17 mouse cellular contexts compared by ENCODE assay signal in the genomic region with DNA sequence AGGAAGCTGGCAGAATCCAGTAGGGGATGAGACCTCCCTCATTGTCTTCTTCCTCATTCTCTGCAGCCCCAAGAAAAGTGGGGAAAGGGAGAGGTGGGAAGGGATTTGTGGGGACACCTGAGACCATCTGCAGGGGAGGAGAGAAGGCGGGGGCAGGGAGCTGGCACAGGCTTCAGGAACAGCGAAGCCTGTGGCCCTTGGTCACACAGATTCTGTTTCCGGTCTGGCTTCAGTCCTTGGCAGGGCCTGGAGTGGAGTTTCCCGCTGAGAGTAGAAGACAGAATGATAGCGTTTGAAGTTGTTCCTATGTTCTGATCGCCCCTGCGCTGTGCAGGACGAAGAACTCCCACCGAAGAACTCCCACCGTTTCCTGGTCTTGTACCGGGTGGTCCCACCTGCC. TPM values are rescaled to one million over a fixed set of nuclear protein-coding genes. Genes with fewer than 3 reads are reported as not detected.
A peak's percentile ranks its signal among the peaks of the same experiment; 100 is the strongest.
DNase-seq lines count a peak whose midpoint lies in the region; ATAC-seq lines count a peak whose summit lies in the region.
"Had no signal": no experiment of that assay in that cellular context is flagged by ENCODE, and none has a peak within 500 bp of the region (broad histone marks: within the 10 kb centered on the region; RNA-seq: fewer than 3 reads in every experiment).

No protein-coding gene starts in this region.

- no peak overlapping the region for H3K4me3 ChIP-seq in kidney, embryonic 15.5 days (replicated peaks)
- H3K4me3 ChIP-seq in embryonic facial prominence, embryonic 14.5 days (ENCODE audit: low read depth, low read length), result no peak overlapping the region
- H3K4me3 ChIP-seq: embryonic facial prominence, embryonic 15.5 days; forebrain, embryonic 15.5 days; heart, adult 2 months; liver, embryonic 13.5 days; stomach, embryonic 15.5 days had no signal

- H3K4me1 ChIP-seq in kidney, embryonic 15.5 days, result peaks cover 63% of the 10 kb centered on the region
- H3K4me1 ChIP-seq in embryonic facial prominence, embryonic 14.5 days (ENCODE audit: control insufficient read depth, insufficient read depth, low read length), result peaks cover 24% of the 10 kb centered on the region

- H3K9me3 ChIP-seq in kidney, embryonic 15.5 days (replicated peaks), result no peaks in the 10 kb centered on the region
- no peaks in the 10 kb centered on the region for H3K9me3 ChIP-seq in embryonic facial prominence, embryonic 14.5 days (ENCODE audit: control insufficient read depth, low read length)
- H3K9me3 ChIP-seq: embryonic facial prominence, embryonic 15.5 days; forebrain, embryonic 15.5 days; liver, embryonic 13.5 days; stomach, embryonic 15.5 days had no signal

- WGBS in kidney, embryonic 15.5 days, result 32% methylated on average over 11 of the region's 11 CpGs
- 39% methylated on average over 11 of the region's 11 CpGs for WGBS in embryonic facial prominence, embryonic 14.5 days

- intact Hi-C loops in gastrocnemius, postnatal 36 days (cut with DNase I), result no loop called here

- 0 out of 2 replicates have a peak overlapping the region, but pooled peaks have one; percentile 17 for H3K4me2 ChIP-seq in kidney, embryonic 15.5 days
- H3K4me2 ChIP-seq in embryonic facial prominence, embryonic 14.5 days (ENCODE audit: low read depth, low read length), result no peak overlapping the region
- H3K4me2 ChIP-seq: embryonic facial prominence, embryonic 15.5 days; forebrain, embryonic 15.5 days; liver, embryonic 13.5 days; stomach, embryonic 15.5 days had no signal

- no peak overlapping the region for H3K9ac ChIP-seq in kidney, embryonic 15.5 days
- peak overlapping the region; percentile 9; the same call in 1 of the 2 replicates for H3K9ac ChIP-seq in embryonic facial prominence, embryonic 14.5 days (ENCODE audit: low read depth, low read length)
- H3K9ac ChIP-seq: embryonic facial prominence, embryonic 15.5 days; forebrain, embryonic 15.5 days; liver, embryonic 13.5 days; stomach, embryonic 15.5 days had no signal

- H3K27ac ChIP-seq in kidney, embryonic 15.5 days, result peak overlapping the region; percentile 77
- no peak overlapping the region for H3K27ac ChIP-seq in embryonic facial prominence, embryonic 14.5 days (replicated peaks; ENCODE audit: low read depth, low read length)
- H3K27ac ChIP-seq: embryonic facial prominence, embryonic 15.5 days; forebrain, embryonic 15.5 days; heart, adult 2 months; liver, embryonic 13.5 days had no signal

- peaks cover 42% of the 10 kb centered on the region for H3K27me3 ChIP-seq in kidney, embryonic 15.5 days
- peaks cover 22% of the 10 kb centered on the region; the same call in 1 of the 2 replicates for H3K27me3 ChIP-seq in embryonic facial prominence, embryonic 14.5 days (replicated peaks; ENCODE audit: control insufficient read depth, insufficient read depth, low read length)

- H3K36me3 ChIP-seq in kidney, embryonic 15.5 days, result no peaks in the 10 kb centered on the region
- H3K36me3 ChIP-seq in embryonic facial prominence, embryonic 14.5 days (ENCODE audit: control insufficient read depth, insufficient read depth, low read length), result no peaks in the 10 kb centered on the region
- H3K36me3 ChIP-seq: embryonic facial prominence, embryonic 15.5 days; forebrain, embryonic 15.5 days; liver, embryonic 13.5 days; stomach, embryonic 15.5 days had no signal

- ATAC-seq in kidney, embryonic 15.5 days (replicated peaks; ENCODE audit: low FRiP score), result no peak
- peak; percentile 34; the same call in 1 of the 2 replicates for ATAC-seq in embryonic facial prominence, embryonic 14.5 days (ENCODE audit: low read depth)
- ATAC-seq: activated CD4-positive, CD25-positive, alpha-beta regulatory T cell, adult 4 months; CD4-positive, CD25-positive, alpha-beta regulatory T cell, adult 4 months; forebrain, embryonic 15.5 days had no signal

- peak; percentile 32 for DNase-seq in gastrocnemius, postnatal 25 days
- no peak for DNase-seq in gastrocnemius, postnatal 36 days
- DNase-seq in kidney, adult 18-20 months, result no peak
- DNase-seq in embryonic facial prominence, embryonic 14.5 days (ENCODE audit: low spot score), result no peak
- peak; percentile 59 to 67 for DNase-seq in kidney, postnatal 25 days
- DNase-seq in urinary bladder, postnatal 4 days (ENCODE audit: low spot score in 2 of 2), result no peak
- DNase-seq: layer of hippocampus, adult 9-11 months; liver, embryonic 13.5 days; thymus, postnatal 36 days had no signal

RNA-seq across cellular contexts. Expression of a gene that starts 9.2 kb away (rescaled TPM):
- total RNA-seq in gastrocnemius, postnatal 25 days (2021), result under 1 TPM; 0.43 to 0.61 TPM
- total RNA-seq in gastrocnemius, postnatal 36 days (2021), result under 1 TPM; 0.27 to 0.48 TPM
- polyA plus RNA-seq in kidney, embryonic 15.5 days (2015; fragmentation: Nextera tagmentation; extraction: Ambion mirVana), result 25.8 and 28.7 TPM in 2 replicates
- polyA plus RNA-seq in embryonic facial prominence, embryonic 14.5 days (2014; fragmentation: Nextera tagmentation; extraction: Ambion mirVana), result 47.5 and 58.7 TPM in 2 replicates
- total RNA-seq: megakaryocyte progenitor cell, adult 5-6 weeks had no signal
- polyA plus RNA-seq: activated CD4-positive, CD25-positive, alpha-beta regulatory T cell, adult 4 months; CD4-positive, CD25-positive, alpha-beta regulatory T cell, adult 4 months had no signal

Comparison
In these comparisons a context has a peak if more than half of its experiments do, and no peak if none do; other contexts are left out.
1. DNase-seq: peak in gastrocnemius, postnatal 25 days (single experiment) and kidney, postnatal 25 days (2 of 2); none in gastrocnemius, postnatal 36 days (0 of 2), kidney, adult 18-20 months (single experiment), embryonic facial prominence, embryonic 14.5 days (single experiment) and urinary bladder, postnatal 4 days (0 of 2).